Mouse (Mus musculus) midbrain, embryonic 14.5 days (tissue): ENCODE results near the gene Chrna7. TPM values are rescaled to one million over a fixed set of nuclear protein-coding genes. Genes with fewer than 3 reads are reported as not detected.

ENCODE experiments used
- ATAC-seq: fragments of 200-750 bp; cut with Nextera tagmentation; 2 replicates; pipeline ENCODE4 v1.8.0; 2017; ENCODE audit warnings: moderate number of reproducible peaks, moderate library complexity; ENCODE audit not compliant: low FRiP score, low TSS enrichment
- DNase-seq: peaks from one replicate; pipeline ENCODE4 v3.0.0-alpha.2; 2015
- H3K27ac ChIP-seq: fragments of 300-500 bp; sonication (generic); replicated peaks from 2 replicates; pipeline ENCODE4 v1.5.1; 2014; ENCODE audit warnings: mild to moderate bottlenecking, low read depth, low read length, moderate library complexity
- H3K27me3 ChIP-seq: fragments of 300-500 bp; sonication (generic); 2 replicates; pipeline ENCODE4 v1.6.1; 2014; ENCODE audit warnings: low read length, control low read depth, mixed read lengths; ENCODE audit not compliant: control insufficient read depth, insufficient read depth
- H3K36me3 ChIP-seq: fragments of 300-500 bp; sonication (generic); 2 replicates; pipeline ENCODE4 v1.6.1; 2014; ENCODE audit warnings: low read length, control low read depth; ENCODE audit not compliant: control insufficient read depth, insufficient read depth
- H3K4me1 ChIP-seq: fragments of 300-500 bp; sonication (generic); 2 replicates; pipeline ENCODE4 v1.6.1; 2014; ENCODE audit warnings: mild to moderate bottlenecking, antibody characterized with exemption, low read length, control low read depth; ENCODE audit not compliant: control insufficient read depth, insufficient read depth
- H3K4me2 ChIP-seq: fragments of 300-500 bp; sonication (generic); 2 replicates; pipeline ENCODE4 v1.6.1; 2014; ENCODE audit warnings: mild to moderate bottlenecking, low read length, moderate library complexity
- H3K4me3 ChIP-seq: fragments of 300-500 bp; sonication (generic); replicated peaks from 2 replicates; pipeline ENCODE4 v1.5.1; 2014; ENCODE audit warnings: low read depth, low read length
- H3K9ac ChIP-seq: fragments of 300-500 bp; sonication (generic); replicated peaks from 2 replicates; pipeline ENCODE4 v1.6.1; 2014; ENCODE audit warnings: mild to moderate bottlenecking, low read length, moderate library complexity
- H3K9me3 ChIP-seq: fragments of 300-500 bp; sonication (generic); 2 replicates; pipeline ENCODE4 v1.6.1; 2016; ENCODE audit warnings: low read length, control low read depth, mixed read lengths; ENCODE audit not compliant: control insufficient read depth
- WGBS: fragments of 180-500 bp; shearing (Covaris S2); extraction: QIAGEN DNeasy Blood & Tissue Kit; methylation state at CpG from one replicate; pipeline ENCODE4 v1.1.7; 2014; 5-methylcytosine and 5-hydroxymethylcytosine counted together
- polyA plus RNA-seq: library from polyadenylated mRNA; unstranded; fragments of >200 nt; fragmentation: Nextera tagmentation; extraction: Ambion mirVana; gene quantifications from 2 replicates; pipeline ENCODE4 v1.2.1, GENCODE M21; 2014

The Chrna7 gene
- polyA plus RNA-seq, 1 experiment from 2014 or later: 4.9 TPM

DNA sequence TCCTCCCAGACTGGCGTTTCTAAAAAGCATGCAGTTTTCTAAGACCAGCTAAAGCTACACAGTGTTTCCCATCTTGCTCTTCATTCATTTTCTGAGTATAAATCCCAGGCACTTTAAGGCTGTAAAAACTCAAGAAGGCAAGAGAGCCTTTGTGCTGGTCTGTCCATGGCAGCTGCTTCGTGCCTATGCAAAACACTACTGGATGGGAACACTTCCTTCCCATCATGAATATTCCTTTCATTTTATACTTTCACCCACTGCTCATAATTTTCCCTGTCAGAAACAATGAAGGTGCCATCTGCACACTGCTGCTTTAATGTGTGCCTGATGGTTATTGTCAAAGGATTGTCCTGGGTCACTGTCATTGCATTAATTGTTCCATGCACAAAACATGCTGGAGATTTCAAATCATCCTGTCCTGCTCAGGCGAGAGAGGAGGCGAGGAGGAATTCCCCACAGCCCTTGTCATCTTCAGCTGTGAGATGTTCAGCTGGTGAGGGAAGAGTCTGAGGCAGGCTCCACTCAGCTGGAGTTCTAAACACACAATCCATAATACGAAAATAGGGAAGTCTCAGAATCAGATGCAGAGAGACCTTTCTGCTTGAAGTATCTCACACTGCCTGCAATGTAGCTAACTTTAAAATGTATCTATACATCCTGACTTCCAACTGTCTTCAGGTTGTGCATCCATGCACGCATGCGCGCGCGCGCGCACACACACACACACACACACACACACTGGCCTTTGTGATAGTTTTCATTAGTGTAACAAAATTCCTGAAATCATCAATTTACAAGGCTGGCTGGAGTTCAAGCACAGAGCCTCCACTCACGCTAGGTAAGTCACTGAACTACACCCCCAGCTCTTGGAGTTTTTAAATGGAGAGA is 22.5 kb downstream of the Chrna7 start:
- Histone ChIP-seq H3K36me3 (no peaks in the 10 kb centered on the region), H3K9me3 (no peaks in the 10 kb centered on the region), H3K9ac (no peak overlapping the region), H3K27me3 (no peaks in the 10 kb centered on the region), H3K4me1 (0 out of 2 replicates have a peak, but pooled peaks cover 2% of the 10 kb centered on the region), H3K4me3 (no peak overlapping the region), H3K27ac (no peak overlapping the region; the same call in 1 of the 2 replicates), H3K4me2 (no peak overlapping the region)
- ATAC-seq (no peak), DNase-seq (peak; percentile 19)
- WGBS: 68% methylated on average over 13 of the region's 13 CpGs

DNA sequence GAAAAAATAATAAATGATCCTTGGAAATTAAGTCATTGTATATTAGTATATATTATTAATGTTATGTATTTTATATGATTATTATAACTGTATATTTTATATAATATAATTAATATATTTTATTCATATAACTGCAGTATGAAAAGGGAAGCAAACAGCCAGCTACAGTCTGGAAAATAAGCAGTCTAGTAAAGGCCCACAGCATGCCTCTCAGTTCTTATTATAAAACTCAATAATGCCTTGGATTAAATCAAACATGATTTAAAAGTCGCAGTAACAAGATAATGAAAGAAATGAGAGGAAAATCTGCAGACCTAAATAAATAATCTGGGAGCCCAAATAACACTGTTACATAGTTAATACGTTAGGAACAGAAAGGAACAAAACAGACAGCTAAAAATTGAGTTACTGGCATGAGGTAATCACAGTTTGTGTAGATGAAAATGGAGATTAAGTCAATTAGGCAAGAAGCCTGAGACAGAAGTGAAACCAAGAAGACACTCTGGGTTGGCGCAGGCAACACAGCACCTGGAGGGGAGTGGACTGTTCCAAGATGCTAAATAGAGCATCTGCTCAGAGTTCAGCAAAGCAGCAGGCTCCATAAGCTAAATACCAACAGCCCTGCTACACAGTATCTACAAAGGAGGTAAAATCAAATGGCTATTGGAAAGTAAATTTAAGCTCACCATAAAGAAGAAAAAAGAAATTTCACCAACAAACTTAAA is 42.1 kb downstream of the Chrna7 start:
- no peak overlapping the region for H3K9ac ChIP-seq
- 81% methylated on average over 3 of the region's 3 CpGs for WGBS
- H3K36me3 ChIP-seq: no peaks in the 10 kb centered on the region
- no peaks in the 10 kb centered on the region for H3K9me3 ChIP-seq
- H3K27ac ChIP-seq: no peak overlapping the region
- H3K4me2 ChIP-seq: no peak overlapping the region
- ATAC-seq (no peak), DNase-seq (no peak)
- no peak overlapping the region for H3K4me3 ChIP-seq
- H3K4me1 ChIP-seq: no peaks in the 10 kb centered on the region
- no peaks in the 10 kb centered on the region for H3K27me3 ChIP-seq

DNA sequence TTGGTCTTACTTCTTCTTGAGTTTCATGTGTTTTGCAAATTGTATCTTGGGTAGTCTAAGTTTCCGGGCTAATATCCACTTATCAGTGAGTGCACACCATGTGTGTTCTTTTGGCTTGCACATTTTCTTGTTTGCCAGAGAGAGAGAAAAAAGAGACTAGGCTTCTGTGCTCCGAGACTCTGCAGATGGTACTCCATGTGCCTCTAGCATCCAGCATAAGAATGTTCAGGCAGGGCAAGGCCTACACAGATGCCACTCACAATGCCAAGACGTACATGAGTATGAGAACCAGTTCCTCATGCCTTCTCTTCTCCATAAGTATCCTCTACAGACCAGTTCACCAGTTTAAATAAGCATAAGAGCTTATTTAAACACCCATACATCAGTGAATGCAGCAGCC is 47.8 kb downstream of the Chrna7 start:
- WGBS: 93% methylated on average over 3 of the region's 3 CpGs
- no peak for ATAC-seq
- no peaks in the 10 kb centered on the region for H3K9me3 ChIP-seq
- H3K27ac ChIP-seq: no peak overlapping the region
- DNase-seq: no peak
- no peak overlapping the region for H3K4me2 ChIP-seq
- H3K36me3 ChIP-seq: no peaks in the 10 kb centered on the region
- H3K4me1 ChIP-seq: no peaks in the 10 kb centered on the region
- no peak overlapping the region for H3K9ac ChIP-seq
- H3K27me3 ChIP-seq: no peaks in the 10 kb centered on the region
- H3K4me3 ChIP-seq: no peak overlapping the region

DNA sequence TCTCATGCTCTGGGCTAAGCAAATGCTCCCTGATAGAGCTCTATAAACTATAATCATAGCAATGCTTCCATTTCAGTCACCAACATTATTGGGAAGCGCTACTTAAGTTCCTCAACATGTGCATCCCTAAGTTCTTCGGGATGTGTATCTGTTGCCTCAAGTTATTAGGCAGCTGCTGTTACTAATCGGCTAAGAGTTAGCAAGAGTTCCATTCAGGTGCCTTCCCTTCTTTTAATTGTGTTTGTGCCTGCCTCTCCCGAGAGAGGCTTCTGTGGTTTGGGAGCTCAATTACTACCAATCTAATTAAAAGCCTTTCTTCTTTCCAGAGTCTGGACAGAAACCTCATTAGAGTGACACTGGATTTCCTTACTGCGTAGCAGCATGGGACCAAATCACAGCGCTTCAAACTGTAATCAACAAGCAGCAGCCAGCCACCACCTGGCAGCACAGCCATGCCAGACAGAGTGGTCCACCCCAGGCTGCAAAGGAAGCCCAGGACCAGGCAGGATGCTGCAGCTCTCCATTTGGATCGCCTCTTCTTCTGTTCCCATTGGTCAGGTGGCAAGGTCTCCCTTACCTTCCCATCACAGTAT is 50.0 kb downstream of the Chrna7 start:
- 46% methylated on average over 7 of the region's 7 CpGs for WGBS
- Histone ChIP-seq H3K9ac (no peak overlapping the region), H3K4me2 (no peak overlapping the region), H3K9me3 (no peaks in the 10 kb centered on the region), H3K4me1 (no peaks in the 10 kb centered on the region), H3K36me3 (no peaks in the 10 kb centered on the region), H3K27me3 (no peaks in the 10 kb centered on the region), H3K4me3 (no peak overlapping the region), H3K27ac (no peak overlapping the region)
- no peak for ATAC-seq
- peak; percentile 35 for DNase-seq

DNA sequence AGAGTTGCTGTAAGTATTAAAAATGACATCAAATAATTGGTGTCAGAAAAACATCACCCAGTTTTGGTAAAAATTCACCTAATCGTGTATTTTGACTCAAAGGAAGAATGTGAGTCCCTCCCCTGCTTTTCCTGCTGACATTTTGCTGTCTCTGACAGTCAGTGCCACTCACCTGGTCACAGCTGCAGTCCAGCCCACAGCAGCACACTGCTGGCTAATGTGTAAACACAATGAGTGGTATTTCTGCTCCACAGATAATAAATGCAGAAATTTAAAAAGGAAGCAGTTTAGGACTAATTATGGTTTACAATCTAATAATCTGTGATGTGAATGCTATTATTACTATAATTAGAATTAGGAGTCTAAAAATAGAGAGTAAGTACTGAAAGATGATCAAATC is 59.1 kb downstream of the Chrna7 start:
- Histone ChIP-seq H3K9me3 (no peaks in the 10 kb centered on the region), H3K9ac (no peak overlapping the region), H3K4me1 (no peaks in the 10 kb centered on the region), H3K36me3 (no peaks in the 10 kb centered on the region), H3K27me3 (no peaks in the 10 kb centered on the region), H3K27ac (no peak overlapping the region), H3K4me3 (no peak overlapping the region), H3K4me2 (no peak overlapping the region)
- WGBS: 70% methylated on average over 1 of the region's 1 CpGs
- ATAC-seq: no peak
- no peak for DNase-seq

DNA sequence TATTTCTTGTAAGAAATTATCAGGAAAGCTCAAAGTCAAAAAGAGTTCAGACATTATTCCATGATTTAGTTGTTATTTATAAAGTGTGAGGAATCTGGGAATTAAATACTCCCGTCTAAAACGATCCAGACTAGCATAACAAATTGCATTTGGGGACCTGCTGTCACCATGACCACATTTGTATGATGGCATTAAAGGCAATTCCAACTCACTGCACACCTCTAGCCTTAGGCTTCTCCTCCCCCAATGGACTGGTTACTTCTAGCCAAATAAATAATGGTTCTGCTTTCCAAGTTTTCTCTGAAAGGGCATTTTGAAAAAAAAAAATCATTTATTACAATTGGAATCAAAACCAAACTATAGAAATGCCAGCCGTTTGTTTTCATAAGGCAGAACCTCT is 63.6 kb downstream of the Chrna7 start:
- DNase-seq (peak; percentile 4), ATAC-seq (no peak)
- H3K9ac ChIP-seq: no peak overlapping the region
- no peaks in the 10 kb centered on the region for H3K36me3 ChIP-seq
- H3K4me3 ChIP-seq: no peak overlapping the region
- no peaks in the 10 kb centered on the region for H3K4me1 ChIP-seq
- H3K9me3 ChIP-seq: no peaks in the 10 kb centered on the region
- H3K4me2 ChIP-seq: no peak overlapping the region
- H3K27me3 ChIP-seq: no peaks in the 10 kb centered on the region
- 64% methylated on average over 3 of the region's 3 CpGs for WGBS
- no peak overlapping the region for H3K27ac ChIP-seq

DNA sequence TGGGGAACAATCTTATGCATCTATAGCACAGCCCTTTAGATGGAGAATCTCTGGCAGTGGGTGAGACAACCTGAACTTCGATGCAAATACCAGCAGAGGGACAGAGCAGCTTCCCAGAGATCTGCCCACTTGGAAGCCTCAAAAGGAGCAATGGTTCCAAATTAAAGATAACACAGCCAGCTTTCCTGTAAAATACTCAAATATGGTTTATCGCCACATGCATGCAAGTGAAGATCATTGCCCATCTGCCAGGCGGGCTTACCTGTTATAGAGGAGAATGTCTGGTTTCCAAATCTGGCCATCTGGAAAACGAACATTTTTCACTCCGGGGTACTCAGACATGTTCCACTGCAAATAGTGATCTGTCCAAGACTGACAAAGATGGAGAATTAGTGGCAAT is 64.0 kb downstream of the Chrna7 start:
- 92% methylated on average over 5 of the region's 5 CpGs for WGBS

DNA sequence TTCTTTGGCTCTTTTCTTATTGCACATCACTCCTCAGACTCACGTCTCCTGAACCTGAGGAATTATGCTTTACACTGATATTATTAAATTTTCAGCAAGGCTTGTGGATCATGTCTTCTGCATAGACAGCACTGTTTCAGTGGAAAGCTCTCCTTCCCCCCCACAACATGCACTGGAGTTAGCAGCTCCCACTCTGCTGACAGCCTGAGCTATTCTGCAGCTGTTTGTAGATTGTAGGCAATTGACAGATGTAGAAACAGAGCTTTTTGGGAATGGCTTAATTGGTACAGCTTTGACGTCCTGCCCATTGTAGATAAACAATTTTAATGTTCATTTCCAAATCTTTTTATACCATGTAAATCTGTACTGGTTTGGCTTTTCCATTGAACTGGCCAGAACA is 89.8 kb downstream of the Chrna7 start:
- H3K4me1 ChIP-seq: no peaks in the 10 kb centered on the region
- WGBS: 75% methylated on average over 2 of the region's 2 CpGs
- no peak for ATAC-seq

More for the DNA sequence above, 64.0 kb downstream of the Chrna7 start:
- no peak overlapping the region for H3K9ac ChIP-seq
- no peak overlapping the region for H3K27ac ChIP-seq
- no peak overlapping the region for H3K4me3 ChIP-seq
- no peaks in the 10 kb centered on the region for H3K4me1 ChIP-seq
- H3K27me3 ChIP-seq: no peaks in the 10 kb centered on the region
- H3K36me3 ChIP-seq: no peaks in the 10 kb centered on the region
- ATAC-seq: no peak
- H3K4me2 ChIP-seq: no peak overlapping the region
- no peaks in the 10 kb centered on the region for H3K9me3 ChIP-seq
- no peak for DNase-seq

More for the DNA sequence above, 89.8 kb downstream of the Chrna7 start:
- no peaks in the 10 kb centered on the region for H3K36me3 ChIP-seq
- no peak overlapping the region for H3K9ac ChIP-seq
- H3K4me2 ChIP-seq: no peak overlapping the region
- DNase-seq: peak; percentile 3
- no peak overlapping the region for H3K27ac ChIP-seq
- no peaks in the 10 kb centered on the region for H3K9me3 ChIP-seq
- H3K4me3 ChIP-seq: no peak overlapping the region
- H3K27me3 ChIP-seq: no peaks in the 10 kb centered on the region
